Mouse (Mus musculus): ENCODE measurements around the gene Dnajb8.

The Dnajb8 gene

DNA sequence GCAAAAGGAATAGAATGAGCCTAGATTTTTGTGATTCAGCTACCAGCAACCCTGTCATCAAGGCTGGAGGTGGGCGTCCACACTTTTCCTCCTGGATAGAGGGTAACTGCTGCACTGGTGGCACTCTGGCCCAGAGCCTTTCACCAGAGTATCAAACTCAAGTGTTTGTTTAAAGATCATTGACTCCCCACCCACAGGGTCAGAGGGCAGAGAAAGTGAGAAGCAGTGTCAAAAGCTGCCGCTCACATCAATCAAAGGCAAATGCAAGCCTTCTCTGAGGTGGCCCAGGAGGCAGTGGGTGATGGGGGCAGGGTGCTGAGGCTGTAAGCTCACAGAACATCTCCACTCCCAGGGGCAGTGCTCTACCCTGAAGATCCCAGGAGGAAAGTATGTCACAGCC is 77.4 kb downstream of the Dnajb8 start:
- DNase-seq: no peak

DNA sequence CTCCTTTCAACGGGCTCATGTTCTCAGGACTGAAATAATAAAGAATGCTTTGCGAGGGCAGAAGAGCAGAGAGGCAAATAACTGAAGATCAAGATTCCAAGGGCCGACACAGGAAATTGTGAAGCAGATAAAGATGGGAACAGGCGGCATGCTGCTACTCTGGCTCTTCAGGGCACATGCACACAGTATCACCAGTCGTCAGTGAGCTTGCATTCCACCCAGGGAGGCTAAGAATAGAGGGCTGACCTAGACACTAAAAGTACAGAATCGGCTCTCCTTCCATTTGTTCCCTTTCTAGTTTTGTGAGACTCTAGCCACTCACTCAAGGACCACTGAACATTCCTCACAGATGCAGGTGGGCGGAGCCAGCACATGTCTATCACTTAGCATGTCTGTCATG is 79.2 kb downstream of the Dnajb8 start:
- no peak for DNase-seq
